Mouse (Mus musculus) urinary bladder, adult 2 months (tissue): ENCODE results near the gene Rap1gds1. TPM values are rescaled to one million over a fixed set of nuclear protein-coding genes. Genes with fewer than 3 reads are reported as not detected.

ENCODE experiments used
- DNase-seq: peaks from one replicate; pipeline ENCODE4 v3.0.0; 2022; ENCODE audit warnings: low spot score
- polyA plus RNA-seq: library from polyadenylated mRNA; depleted of rRNA; stranded (reverse); fragments of >200 nt; gene quantifications from 2 replicates; pipeline ENCODE4 v1.2.3, GENCODE M21; 2012; rRNA removed

Rap1gds1 gene
- 33.5 and 34.8 TPM in 2 replicates for polyA plus RNA-seq

DNA sequence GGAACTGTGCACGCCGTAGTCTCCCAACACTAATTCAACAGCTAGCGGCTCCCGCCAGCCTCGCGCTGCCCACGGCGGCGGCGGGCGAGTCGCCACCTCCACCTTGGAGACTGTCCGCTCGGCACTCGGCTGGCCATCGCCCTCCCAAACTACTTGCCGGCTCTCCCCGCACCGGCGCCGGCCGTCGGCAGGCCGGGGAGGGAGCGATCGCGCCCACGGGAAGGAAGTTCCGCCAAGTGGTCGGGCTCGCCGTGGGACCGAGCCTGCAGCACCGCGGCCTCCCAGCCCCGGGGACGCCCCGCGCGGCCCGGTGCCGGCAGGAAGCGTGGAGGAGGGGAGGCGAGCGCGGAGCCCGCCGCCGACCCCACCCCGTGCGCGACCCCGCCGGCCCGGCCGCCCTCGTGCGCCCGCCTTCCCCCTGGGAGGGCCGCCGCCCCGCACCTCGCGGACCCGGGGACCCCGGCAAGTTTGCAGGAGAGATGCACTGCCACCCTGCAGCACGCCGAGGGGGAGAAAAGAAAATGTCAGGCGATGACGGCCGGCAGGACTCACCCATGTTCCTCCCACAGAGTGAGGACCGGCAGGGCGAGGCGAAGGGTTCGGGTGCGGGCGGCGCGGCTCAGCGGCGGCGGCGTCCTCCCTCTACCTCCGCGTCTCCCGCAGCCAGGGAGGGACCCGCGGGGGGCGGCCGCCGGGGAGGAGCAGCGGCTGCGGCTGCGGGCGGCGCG, at the start of gene Rap1gds1:
Gene Rap1gds1 (minus strand): TSS at position 718 of the 728 bp plus-strand sequence.
- DNase-seq: peak; percentile 65

- DNase-seq: no peak
Measured at GRCm38 (mm10) chr3:139118446-139118845, 43.4 kb upstream of the Rap1gds1 start.

DNA sequence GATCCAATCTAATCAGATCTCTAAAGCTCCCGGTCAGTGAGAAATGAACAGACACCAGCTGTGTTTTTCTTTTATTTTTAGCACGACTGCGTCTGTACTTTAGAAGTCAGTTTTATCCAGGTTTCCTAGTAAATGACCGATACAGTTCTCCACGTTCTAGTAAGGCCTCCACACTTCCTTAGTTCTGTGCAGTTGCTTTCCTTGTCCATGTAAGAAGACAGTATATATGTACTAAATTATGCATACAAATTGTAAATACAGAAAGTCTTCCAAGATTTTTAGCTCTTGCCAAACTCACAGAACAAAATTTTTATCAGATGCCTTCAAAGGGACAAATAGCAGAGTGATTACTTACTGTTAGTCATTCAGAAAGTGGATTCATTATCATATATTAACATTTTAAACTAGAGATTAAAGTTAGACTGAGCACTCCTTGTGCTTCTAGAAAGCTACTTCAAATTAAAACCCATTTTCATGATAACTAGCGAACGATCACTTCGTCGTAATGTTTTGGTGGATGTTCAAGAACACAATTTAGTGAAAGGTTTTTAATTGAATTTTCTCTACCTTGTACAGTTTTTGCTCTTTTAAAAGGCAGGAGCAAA, 41.8 kb upstream of the Rap1gds1 start:
- no peak for DNase-seq

DNA sequence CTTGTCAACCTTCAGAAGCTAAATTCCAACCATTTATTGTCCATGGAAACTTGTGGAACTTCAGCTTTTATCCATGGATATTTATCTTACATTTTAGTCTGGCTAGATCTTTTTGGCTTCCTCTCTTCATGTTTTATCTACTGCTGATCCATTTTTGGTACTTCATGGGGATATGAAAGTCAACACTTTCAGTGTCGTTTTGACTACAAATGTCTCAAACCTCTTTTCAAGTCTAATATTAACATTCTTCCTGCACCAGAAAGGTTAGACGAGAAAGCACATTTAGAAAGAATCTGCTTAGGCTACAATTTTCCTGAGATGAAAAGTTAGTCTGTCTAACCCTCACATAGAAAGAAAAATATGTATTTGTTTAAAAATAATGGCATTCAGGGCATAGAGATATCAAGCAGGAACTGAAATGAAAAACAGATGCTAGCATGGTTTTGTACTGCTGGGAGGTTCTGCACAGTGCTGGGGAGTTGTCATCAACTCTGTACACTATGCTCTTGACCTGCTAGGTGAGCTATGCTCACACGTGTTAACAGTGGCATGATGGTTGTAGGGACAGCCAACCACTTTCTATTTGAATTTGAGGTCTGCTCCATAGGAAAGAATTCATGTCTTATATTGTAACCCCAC, 37.5 kb upstream of the Rap1gds1 start:
- no peak for DNase-seq

GRCm38 (mm10) chr3:139111877-139112276, 36.9 kb upstream of the Rap1gds1 start:
- no peak for DNase-seq

DNA sequence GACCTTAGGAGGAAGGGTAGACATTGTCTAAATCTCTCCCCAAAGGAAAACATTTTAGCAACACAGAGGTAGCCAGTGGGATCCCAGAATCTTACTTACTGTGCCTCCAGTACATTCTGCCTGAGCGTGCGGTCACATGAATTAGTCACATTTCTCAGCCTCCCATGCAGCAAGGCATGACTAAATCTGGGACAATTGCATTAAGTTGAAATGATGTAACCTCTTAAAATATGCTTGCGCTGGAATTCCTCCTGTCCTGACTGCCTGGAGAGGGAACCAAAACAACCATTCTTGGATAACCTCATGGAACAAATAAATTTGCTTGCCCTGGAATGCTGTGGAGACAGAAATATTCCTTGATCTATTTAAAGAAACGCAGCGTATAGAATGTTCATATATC, 33.2 kb upstream of the Rap1gds1 start:
- DNase-seq: no peak

DNA sequence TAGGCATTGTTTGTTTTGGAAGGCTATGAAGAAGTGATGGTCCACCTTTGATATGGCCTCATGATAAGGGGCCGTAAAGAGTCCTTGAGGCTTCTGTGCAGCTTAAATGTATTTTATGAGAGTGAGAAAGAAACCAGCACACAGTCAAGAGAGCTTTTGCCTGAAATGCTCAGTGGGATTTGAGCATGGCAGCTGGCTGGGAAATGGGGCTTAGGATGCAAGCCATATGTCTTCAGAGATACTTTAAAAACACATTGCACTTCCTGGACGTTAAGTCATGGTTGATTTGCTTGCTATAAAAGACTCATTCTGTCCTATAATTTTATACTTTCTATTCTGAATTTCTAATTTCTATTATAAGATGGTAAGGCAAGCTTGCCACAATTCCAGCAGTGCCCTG, 28.9 kb upstream of the Rap1gds1 start:
- no peak for DNase-seq

GRCm38 (mm10) chr3:139103346-139103745, 28.3 kb upstream of the Rap1gds1 start:
- no peak for DNase-seq

DNA sequence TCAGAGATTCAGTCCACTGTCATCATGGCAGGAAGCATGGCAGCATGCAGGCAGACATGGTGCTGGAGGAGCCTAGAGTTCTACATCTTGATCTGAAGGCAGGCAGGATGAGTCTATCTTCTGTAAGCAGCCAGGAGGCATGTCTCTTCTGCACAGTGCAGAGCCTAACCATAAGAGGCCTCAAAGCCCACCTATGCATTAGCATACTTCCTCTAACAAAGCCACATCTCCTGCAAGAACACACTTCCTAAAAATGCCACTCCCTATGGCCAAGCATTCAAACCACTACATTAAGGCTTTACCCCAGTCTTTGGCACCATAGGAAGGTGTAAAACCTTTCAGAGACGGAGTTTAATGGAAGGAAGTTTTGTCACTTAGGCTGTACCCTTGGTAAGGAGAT, 26.9 kb upstream of the Rap1gds1 start:
- no peak for DNase-seq

DNA sequence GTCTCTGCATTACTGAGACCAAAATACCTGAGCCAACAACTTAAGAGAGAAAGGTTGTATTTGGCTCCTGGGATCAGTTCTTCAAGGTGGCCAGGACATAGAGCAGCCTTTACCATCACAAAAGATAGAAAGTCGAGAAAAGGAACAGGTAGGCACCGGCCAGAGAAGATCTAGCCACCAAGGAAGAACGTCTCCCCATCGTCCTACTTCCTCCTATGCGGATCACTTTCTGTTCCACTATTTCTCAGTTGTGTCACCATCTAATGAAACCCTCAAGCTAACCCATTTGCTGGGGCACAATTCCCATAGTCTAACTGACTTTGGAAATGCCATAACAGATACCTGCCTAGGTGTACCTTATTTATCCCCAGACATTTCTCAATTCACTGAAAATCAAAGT, 24.3 kb upstream of the Rap1gds1 start:
- no peak for DNase-seq

- DNase-seq: no peak
Measured at GRCm38 (mm10) chr3:139095894-139096293, 20.9 kb upstream of the Rap1gds1 start.

- DNase-seq: no peak
Measured at GRCm38 (mm10) chr3:139088526-139088925, 13.5 kb upstream of the Rap1gds1 start.

DNA sequence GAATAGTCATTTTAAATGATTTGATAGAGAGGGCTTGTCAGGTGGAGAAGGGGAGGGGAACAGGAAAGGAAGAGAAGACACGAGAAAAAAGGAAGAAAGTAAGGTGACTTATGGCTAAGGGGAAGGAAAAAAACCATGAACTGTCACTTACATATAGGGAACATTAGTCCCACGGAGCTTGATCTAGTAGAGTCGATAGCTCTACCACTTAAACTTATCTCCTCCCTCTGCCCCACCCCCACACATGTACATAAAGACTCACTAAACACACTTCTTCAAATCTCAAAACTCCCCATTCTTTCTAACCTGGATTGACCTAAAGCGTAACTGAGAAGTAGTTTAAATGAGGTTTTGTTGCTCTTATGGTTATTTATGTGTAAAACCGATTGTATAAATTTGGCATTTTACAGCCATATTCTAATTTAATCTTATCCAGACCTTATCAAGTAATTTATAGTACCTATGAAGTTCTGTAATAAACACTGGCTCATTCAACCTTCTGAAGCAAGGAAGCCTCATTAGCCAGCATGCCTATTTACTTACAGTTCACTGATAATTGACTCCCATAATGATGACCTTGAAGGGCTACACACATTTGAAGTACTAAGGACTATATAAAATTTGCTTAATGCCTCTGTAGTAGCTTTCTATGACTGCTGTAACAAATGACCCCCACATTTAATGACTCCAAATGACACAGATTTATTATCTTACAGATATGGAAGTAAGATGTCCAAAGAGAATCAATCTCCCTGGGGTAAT, 9.0 kb upstream of the Rap1gds1 start:
- no peak for DNase-seq

GRCm38 (mm10) chr3:139079831-139080230, 4.8 kb upstream of the Rap1gds1 start:
- DNase-seq: no peak

DNA sequence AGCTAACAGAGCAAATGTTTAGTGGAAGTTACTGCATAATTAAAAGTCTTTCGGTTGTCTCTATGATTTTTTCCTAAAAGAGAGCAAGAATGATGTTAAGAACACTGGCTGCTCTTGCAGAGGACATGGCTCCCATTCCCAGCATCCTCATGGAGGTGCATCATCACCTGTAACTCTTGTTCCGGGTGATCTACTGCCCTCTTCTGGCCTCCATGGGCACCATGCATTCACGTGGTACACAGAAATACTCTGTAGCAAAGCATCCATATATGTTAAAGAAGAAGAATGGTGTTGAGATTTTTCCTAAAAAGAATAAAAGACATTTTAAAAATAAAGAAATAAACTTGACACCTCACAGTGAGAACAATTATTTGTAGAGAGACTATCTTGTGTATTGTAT, 3.0 kb upstream of the Rap1gds1 start:
- no peak for DNase-seq

DNA sequence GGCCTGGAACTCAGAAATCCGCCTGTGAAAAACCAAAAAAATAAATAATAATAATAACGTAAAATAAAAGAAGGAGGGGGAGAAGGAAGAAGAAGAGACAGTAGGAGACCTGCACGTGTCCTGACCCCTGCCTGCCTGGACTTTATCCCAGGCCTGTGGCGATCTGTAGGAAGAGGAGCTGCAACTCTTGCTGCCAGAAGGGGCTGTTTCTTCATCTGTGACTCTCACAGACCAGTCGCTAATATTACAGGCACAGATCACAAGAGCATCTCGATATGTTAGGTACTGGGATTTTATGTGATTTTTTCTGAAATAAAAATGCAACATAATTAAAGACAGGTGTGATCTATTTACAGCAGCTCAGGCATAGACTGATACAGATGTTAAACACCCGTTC, 1.1 kb upstream of the Rap1gds1 start:
- DNase-seq: no peak

DNA sequence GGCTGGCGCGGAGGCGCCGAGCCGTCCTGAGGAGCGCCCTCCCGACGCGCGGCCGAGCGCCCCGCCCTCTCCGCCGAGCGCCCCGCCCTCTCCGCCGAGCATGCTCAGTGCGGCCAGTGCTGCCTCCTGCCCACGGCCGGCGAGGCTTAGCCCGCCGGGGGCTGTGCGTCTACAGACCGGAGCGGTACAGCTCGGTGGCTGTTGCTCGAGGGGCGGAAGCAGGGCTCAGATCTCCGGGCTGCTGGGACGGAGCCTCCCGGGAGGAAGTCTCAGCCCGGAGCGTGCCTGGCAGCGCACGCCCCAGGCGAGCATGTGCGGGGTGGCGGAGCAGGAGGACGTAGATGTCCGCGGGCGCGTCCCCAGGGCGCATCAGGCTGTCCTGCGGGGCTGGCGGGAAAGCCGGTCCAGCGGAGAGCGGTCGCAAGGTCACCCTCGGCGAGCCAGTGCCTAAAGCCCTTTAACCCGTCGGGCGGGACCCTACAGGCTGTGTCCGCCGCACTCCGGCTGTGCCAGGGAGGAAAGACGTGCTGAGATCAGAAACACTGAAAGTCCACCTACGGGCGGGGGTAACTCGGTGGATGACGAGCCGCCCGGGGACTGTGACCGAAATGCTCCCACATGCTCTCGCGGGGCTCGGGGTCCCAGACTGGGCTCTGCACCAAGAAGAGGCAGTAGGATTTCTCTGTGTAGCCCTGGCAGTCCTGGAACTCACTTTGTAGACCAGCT, 495 bp upstream of the Rap1gds1 start:
- DNase-seq: peak; percentile 81

- DNase-seq: no peak
Measured at GRCm38 (mm10) chr3:139073801-139074483, 1.1 kb downstream of the Rap1gds1 start.

- no peak for DNase-seq
Measured at GRCm38 (mm10) chr3:139069539-139069938, 5.5 kb downstream of the Rap1gds1 start.

GRCm38 (mm10) chr3:139064076-139064475, 10.9 kb downstream of the Rap1gds1 start:
- DNase-seq: no peak

GRCm38 (mm10) chr3:139062088-139062487, 12.9 kb downstream of the Rap1gds1 start:
- DNase-seq: no peak
